Mouse (Mus musculus): ENCODE data around the gene Slc9a9. TPM values are rescaled to one million over a fixed set of nuclear protein-coding genes. Genes with fewer than 3 reads are reported as not detected.
A peak's percentile ranks its signal among the peaks of the same experiment; 100 is the strongest.

The Slc9a9 gene
- total RNA-seq, 4 experiments from 2014 or later = 0.99 to 1.8 (median 1.5) TPM

- DNase-seq (ENCODE audit: low spot score in 2 of 2) = no peak
These were observed 480.9 kb downstream of the Slc9a9 start for GRCm38 (mm10) chr9:95150597-95150996.

- DNase-seq (ENCODE audit: low spot score in 2 of 2) = no peak
These were observed 481.3 kb downstream of the Slc9a9 start for GRCm38 (mm10) chr9:95150998-95151397.

- no peak for DNase-seq (ENCODE audit: low spot score in 2 of 2)
These were observed 482.0 kb downstream of the Slc9a9 start for GRCm38 (mm10) chr9:95151746-95152145.

- no peak for DNase-seq (ENCODE audit: low spot score in 2 of 2)
These were observed 484.3 kb downstream of the Slc9a9 start for GRCm38 (mm10) chr9:95153966-95154365.

- no peak for DNase-seq (ENCODE audit: low spot score in 2 of 2)
These were observed 488.2 kb downstream of the Slc9a9 start for GRCm38 (mm10) chr9:95157948-95158347.

DNA sequence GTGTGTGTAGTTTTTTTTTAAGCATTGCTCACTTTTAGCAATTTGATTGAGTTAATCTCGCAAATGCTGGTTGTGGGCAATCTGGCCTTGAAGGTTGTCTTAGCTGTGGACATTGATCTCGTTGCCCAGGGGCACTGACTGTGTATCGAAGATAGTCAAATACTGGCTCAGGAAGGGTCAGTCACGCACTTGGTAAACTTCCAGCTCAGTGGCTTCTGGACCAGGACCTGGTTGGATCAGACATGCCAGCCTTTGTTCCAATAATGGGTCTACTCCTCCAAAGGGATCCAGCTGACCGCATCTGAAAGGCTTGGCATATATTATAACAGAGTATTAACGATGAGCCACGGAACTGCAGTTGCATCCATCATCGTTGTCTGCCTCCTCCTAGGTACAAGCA lies 489.2 kb downstream of the Slc9a9 start:
- DNase-seq (ENCODE audit: low spot score in 2 of 2) = no peak

GRCm38 (mm10) chr9:95160575-95161300 lies 491.0 kb downstream of the Slc9a9 start:
- DNase-seq (ENCODE audit: low spot score in 2 of 2) = no peak

DNA sequence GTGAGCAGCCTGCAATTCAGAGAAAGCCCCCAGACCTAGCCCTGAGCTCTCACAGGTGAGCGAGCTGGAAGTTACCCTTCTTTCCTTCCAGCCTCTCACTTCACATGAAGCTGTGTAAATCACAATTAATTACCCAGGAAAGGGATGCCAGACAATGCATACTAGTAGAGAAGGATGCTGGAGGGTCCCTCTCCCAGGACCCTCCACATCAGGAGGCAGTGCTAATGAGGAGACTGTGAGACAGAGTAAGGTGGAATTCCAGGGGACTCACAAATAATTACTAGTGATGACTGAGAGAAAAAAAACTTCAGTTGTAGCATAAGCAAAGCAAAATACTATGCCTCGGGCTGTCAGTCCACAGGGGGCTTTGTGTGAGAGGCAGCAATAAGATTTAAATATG lies 492.0 kb downstream of the Slc9a9 start:
- no peak for DNase-seq (ENCODE audit: low spot score in 2 of 2)

DNA sequence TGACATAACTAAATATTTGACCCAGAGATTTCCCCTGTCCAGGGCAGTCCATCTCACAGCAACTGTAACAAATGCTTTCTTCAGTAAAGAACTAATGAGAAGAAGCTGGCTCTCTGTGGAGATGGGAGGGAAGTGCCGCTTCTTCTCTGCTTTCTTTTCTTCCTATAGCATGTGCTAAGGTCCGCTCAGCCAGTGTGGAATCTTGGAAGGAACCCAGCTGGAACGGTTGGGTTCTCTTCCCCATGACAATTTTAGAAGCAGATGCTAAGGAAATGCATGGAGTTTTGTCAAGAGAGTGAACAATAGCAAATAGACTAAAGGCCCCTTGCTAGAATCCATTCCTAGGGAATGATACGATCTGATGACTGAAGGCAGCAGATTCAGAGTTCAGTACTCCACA lies 496.5 kb downstream of the Slc9a9 start:
- no peak for DNase-seq (ENCODE audit: low spot score in 2 of 2)

- DNase-seq (ENCODE audit: low spot score in 2 of 2) = no peak
These were observed 498.1 kb downstream of the Slc9a9 start for GRCm38 (mm10) chr9:95167806-95168205.

- no peak for DNase-seq (ENCODE audit: low spot score in 2 of 2)
These were observed 498.8 kb downstream of the Slc9a9 start for GRCm38 (mm10) chr9:95168487-95169008.

DNA sequence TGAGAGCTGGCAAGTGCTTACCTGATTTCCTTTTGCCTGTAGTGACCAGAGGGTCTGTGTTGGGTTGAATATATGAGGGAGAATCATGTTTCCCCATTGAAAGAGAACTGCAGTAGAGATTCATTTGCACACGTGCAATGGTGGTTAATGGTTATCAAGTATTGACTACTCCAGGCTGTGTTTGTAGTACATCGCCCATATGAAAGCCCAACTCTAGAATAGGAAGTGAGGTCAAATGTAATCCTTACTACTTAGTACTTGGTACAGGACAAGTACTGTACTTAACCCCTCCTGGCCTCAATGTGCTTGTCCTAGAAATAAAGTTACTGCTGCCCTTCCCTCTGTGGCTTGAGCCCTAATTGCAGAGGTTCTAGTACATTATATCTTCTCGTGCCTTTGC lies 508.5 kb downstream of the Slc9a9 start:
- no peak for DNase-seq (ENCODE audit: low spot score in 2 of 2)

DNA sequence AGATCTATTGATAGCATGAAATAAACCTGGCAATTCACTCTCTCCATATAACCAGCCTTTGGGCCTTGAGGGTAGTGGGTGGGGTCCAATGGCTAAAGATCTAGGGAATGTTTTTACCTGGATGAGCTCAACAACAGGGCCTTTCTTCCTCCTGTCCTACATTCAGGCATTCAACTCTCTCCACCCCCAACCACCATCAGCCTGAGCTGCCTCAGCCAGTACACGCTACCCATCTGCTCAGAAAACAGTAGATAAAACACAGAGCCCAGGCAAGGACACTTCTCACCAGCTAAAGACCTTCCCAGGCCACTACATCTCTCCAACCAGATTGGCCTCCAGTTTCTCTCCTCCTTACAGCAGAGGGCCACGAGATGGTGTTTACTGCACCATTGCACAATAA lies 510.3 kb downstream of the Slc9a9 start:
- DNase-seq (ENCODE audit: low spot score in 2 of 2) = no peak

DNA sequence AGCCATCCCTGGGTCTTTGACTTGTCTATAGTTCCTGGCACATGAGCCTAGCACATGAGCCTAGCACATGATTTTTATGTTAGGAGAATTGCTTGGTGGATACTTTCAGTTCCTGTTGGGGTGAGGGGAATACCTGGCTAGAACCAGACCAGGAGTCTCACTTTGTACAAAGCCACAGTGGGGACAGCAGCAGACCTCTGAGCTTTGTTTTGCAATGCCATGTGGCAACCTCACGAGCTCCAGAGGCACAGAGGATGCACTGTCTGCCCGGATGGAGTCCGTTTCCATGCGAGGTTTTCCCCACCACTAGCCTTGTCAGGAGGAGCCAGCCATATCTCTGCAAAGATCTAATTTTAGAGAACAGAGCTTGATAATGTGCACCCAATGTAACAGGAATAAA lies 510.9 kb downstream of the Slc9a9 start:
- DNase-seq (ENCODE audit: low spot score in 2 of 2) = no peak

DNA sequence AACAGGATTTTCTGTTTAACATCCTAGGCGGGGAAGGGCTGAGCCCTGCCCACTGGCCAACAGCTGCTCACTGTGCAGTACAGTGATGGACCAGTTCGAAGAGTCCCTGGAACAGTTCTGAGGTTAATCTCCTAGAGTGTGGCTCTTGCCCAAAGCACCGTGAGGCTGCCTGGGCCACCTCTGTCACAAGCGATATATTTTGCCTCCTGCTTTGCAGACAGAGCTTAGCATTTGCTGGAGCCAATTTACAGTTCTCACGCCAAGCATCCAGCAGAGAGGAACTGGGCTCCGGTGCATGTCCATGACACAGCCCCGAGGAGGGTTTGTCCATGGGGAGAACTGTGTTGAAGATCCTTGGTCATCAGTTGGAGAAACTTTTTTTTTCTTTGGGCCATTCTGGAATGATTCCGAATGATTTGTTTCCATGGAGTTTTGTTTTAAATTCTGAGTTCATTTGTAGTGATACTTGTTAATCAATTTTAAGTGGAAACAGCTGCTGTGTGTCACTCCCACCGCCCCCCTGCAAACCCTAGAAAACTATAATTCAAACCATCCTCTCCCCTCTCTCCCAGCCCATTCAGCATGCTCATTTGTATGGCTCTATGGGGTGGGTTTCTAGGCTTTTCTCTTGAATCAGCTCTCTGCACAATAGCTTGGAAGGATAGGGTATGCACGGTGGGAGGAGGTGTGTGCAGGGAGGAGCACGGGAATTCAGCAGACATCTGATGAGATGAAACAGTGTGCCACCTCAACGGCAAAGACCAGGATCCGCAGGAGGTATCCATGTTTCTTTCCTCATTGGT lies 511.7 kb downstream of the Slc9a9 start:
- no peak for DNase-seq (ENCODE audit: low spot score in 2 of 2)

GRCm38 (mm10) chr9:95182272-95182671 lies 512.6 kb downstream of the Slc9a9 start:
- DNase-seq (ENCODE audit: low spot score in 2 of 2) = no peak

DNA sequence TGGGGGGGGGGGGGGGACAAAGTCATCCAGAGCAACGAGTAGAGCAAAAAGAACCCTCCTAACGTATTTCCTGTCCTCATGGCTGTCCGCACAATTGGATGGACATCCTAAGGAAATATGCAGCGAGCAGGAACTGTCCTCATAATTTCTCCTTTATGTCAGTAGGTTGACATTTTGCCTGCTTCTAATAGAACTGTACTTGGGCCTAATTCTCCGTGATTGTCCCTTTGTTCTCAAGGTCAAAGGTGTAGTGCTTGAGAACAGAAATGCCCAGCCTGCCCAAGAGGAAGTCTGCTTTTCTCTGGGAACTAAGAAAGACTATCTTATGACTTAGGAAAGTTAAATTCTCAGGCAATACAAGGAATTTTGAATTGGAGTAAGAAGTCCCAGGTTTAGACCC lies 514.7 kb downstream of the Slc9a9 start:
- no peak for DNase-seq (ENCODE audit: low spot score in 2 of 2)

GRCm38 (mm10) chr9:95185840-95186239 lies 516.1 kb downstream of the Slc9a9 start:
- no peak for DNase-seq (ENCODE audit: low spot score in 2 of 2)

DNA sequence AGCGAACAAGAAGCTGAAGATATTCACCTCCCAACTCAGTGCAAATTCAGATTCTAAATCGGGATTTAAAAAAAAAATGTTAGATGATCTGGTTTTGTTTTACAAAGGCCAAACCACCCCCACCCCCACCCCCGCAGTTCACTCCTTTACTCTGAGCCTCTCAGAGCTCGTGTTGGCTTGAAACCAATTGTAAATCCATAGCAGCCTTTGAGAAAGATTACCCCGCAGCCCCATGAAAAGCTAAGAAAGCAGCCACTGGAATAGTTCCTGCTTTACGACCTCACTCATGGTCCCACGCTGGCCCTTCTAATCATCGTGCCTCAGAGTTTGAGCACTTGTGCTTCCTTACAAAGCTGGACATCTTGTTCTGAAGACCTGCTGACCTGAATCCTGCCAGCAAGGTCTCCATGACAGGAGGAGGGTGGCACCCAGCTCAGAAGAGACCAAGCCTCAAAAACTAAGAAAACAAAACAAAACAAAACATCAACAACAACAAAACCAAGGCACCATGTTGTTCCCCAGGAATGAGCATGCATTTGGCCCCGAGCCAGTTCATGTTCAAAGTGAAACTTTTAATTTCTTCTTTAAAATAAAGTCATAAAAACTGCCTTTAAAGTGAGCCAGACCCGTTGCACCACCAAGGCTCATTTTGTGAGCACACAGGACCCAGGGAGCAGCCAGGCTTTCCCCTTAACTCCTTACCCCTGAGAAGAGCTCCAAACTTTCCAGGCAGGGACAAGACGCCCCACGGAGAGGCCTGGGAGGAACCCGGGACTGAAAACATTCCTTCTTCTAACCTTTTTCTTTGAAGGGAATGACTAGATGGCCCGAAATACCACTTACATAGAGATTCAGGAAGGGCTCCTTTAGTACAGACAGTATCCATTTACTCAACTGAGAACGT lies 516.9 kb downstream of the Slc9a9 start:
- no peak for DNase-seq (ENCODE audit: low spot score in 2 of 2)

DNA sequence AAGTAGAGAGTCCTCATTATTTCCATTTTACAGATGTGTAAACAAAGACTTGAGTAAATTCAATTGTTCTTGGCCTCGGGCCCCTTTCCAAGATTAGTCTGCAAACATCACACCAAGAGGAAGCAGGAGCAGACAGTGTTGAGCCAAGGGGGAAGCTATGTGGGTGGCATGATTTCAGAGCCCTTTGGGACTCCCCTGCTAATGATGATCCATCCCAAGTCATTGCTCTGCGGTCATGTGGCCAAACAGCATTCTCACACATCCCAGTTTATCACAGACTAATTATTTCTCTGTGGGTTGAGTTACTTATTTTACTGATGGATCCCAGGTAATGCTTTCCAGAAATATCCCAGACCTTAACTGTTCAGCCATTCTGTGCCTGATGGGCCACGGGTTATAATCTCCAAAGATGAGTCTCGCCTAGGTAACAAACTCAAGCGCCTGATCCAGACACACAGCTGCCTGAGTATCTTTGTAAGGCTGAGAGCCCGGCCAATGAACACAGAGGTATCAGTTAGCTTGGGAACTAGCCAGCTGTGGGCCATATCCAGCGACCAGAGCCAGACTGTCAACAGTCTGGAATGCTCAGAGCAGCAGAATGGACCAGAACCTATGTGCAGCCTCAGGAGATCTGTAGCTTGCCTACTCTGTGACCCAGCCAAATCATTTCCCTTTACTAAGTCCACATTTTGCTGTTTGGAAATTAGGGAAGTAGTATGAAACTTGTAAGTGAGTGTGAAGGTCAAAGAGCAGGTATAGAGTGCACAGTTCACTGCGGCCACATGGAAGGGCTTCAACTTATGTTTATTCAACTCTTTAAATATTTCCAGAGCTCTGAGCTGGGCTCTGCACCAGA lies 518.9 kb downstream of the Slc9a9 start:
- peak; percentile 54 to 75 for DNase-seq (ENCODE audit: low spot score in 2 of 2)

DNA sequence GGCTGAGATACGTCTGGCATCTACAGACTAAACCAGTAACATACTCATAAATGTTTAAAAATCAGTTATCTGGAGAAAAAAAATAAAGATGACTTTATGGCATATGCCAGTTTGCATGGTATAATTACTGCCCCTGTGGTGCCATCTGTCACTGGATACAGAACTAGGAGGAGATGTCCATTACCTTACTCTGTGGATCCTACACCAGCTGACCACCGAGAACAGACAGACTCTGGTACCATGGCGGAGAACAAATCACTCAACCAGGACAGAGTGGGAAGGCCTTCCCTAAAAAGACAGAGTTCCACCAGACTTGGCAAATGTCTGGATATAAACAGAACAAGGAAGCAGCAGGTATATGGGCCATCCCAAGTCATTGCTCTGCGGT lies 519.5 kb downstream of the Slc9a9 start:
- DNase-seq (ENCODE audit: low spot score in 2 of 2) = no peak

All from gastrocnemius, adult 8-10 months (tissue).